Mouse (Mus musculus) midbrain, embryonic 13.5 days (tissue): ENCODE results near the gene Tmco5b. TPM values are rescaled to one million over a fixed set of nuclear protein-coding genes. Genes with fewer than 3 reads are reported as not detected.

ENCODE experiments used
- ATAC-seq: fragments of 200-750 bp; cut with Nextera tagmentation; 2 replicates; pipeline ENCODE4 v1.8.0; 2017; ENCODE audit warnings: mild to moderate bottlenecking, moderate TSS enrichment, moderate library complexity
- H3K27ac ChIP-seq: fragments of 300-500 bp; sonication (generic); 2 replicates; pipeline ENCODE4 v1.5.1; 2015; ENCODE audit warnings: inconsistent platforms, mild to moderate bottlenecking, moderate library complexity
- H3K27me3 ChIP-seq: fragments of 300-500 bp; sonication (generic); 2 replicates; pipeline ENCODE4 v1.6.1; 2015; ENCODE audit warnings: mild to moderate bottlenecking, inconsistent platforms
- H3K36me3 ChIP-seq: fragments of 300-500 bp; sonication (generic); 2 replicates; pipeline ENCODE4 v1.6.1; 2015; ENCODE audit warnings: mild to moderate bottlenecking, inconsistent platforms
- H3K4me1 ChIP-seq: fragments of 300-500 bp; sonication (generic); replicated peaks from 2 replicates; pipeline ENCODE4 v1.6.1; 2015; ENCODE audit warnings: inconsistent platforms
- H3K4me2 ChIP-seq: fragments of 300-500 bp; sonication (generic); replicated peaks from 2 replicates; pipeline ENCODE4 v1.6.1; 2015; ENCODE audit warnings: moderate library complexity, mild to moderate bottlenecking, inconsistent platforms
- H3K4me3 ChIP-seq: fragments of 300-500 bp; sonication (generic); replicated peaks from 2 replicates; pipeline ENCODE4 v1.5.1; 2015; ENCODE audit warnings: mild to moderate bottlenecking, inconsistent platforms
- H3K9ac ChIP-seq: fragments of 300-500 bp; sonication (generic); replicated peaks from 2 replicates; pipeline ENCODE4 v1.6.1; 2015; ENCODE audit warnings: mild to moderate bottlenecking, inconsistent platforms
- H3K9me3 ChIP-seq: fragments of 300-500 bp; sonication (generic); 2 replicates; pipeline ENCODE4 v1.6.1; 2016; ENCODE audit warnings: mild to moderate bottlenecking, inconsistent platforms
- WGBS: fragments of 180-500 bp; shearing (Covaris S2); methylation state at CpG from one replicate; pipeline ENCODE4 v1.1.7; 2015; 5-methylcytosine and 5-hydroxymethylcytosine counted together
- polyA plus RNA-seq: library from polyadenylated mRNA; unstranded; fragments of >200 nt; fragmentation: Nextera tagmentation; extraction: Ambion mirVana; gene quantifications from 2 replicates; pipeline ENCODE4 v1.2.1, GENCODE M21; 2015

Gene Tmco5b
- not detected in 2 replicates for polyA plus RNA-seq

DNA sequence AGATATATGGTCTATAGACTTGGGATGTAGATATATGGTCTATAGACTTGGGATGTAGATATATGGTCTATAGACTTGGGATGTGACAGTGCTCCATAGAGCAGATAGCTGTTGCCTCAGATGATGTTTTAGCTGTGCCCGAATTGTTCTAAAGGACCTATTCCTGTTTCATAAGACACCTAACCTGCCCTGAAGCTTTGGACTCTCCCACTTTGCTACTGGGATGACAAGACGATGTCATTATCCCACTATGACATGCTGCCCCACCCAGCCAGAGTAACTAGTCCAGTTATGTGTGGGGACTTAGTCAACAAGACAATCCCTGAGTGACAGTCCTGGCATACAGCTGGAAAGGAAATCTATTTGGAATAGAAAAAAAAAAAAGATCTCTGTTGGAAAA is at the start of gene Tmco5b:
Gene Tmco5b, plus strand, starts transcription at position 301 of the 400 bp plus-strand sequence.
- WGBS, result 89% methylated on average over 2 of the region's 2 CpGs
- Histone ChIP-seq H3K4me2 (no peak within 1 kb of the TSS), H3K9me3 (no peaks in the 10 kb centered on the region), H3K4me3 (no peak within 1 kb of the TSS), H3K9ac (no peak within 1 kb of the TSS), H3K27ac (no peak within 1 kb of the TSS), H3K27me3 (no peaks in the 10 kb centered on the region), H3K4me1 (0 out of 2 replicates have a peak, but pooled peaks cover 3% of the 10 kb centered on the region), H3K36me3 (no peaks in the 10 kb centered on the region)
- ATAC-seq, result no peak

- ATAC-seq, result no peak
- Histone ChIP-seq H3K9ac (no peak overlapping the region), H3K27me3 (no peaks in the 10 kb centered on the region), H3K4me2 (no peak overlapping the region), H3K9me3 (no peaks in the 10 kb centered on the region), H3K4me1 (no peaks in the 10 kb centered on the region), H3K4me3 (no peak overlapping the region), H3K27ac (no peak overlapping the region), H3K36me3 (no peaks in the 10 kb centered on the region)
- WGBS, result 85% methylated on average over 1 of the region's 1 CpGs
Measured at GRCm38 (mm10) chr2:113236993-113237392, 48.5 kb upstream of the Tmco5b start.

- H3K27me3 ChIP-seq, result no peaks in the 10 kb centered on the region
- H3K36me3 ChIP-seq, result no peaks in the 10 kb centered on the region
- H3K4me1 ChIP-seq, result no peaks in the 10 kb centered on the region
- no peaks in the 10 kb centered on the region for H3K9me3 ChIP-seq
- 80% methylated on average over 5 of the region's 5 CpGs for WGBS
- H3K27ac ChIP-seq, result no peak overlapping the region
- H3K4me2 ChIP-seq, result no peak overlapping the region
- no peak overlapping the region for H3K9ac ChIP-seq
- no peak overlapping the region for H3K4me3 ChIP-seq
- no peak for ATAC-seq
Measured at GRCm38 (mm10) chr2:113238871-113239270, 46.7 kb upstream of the Tmco5b start.

DNA sequence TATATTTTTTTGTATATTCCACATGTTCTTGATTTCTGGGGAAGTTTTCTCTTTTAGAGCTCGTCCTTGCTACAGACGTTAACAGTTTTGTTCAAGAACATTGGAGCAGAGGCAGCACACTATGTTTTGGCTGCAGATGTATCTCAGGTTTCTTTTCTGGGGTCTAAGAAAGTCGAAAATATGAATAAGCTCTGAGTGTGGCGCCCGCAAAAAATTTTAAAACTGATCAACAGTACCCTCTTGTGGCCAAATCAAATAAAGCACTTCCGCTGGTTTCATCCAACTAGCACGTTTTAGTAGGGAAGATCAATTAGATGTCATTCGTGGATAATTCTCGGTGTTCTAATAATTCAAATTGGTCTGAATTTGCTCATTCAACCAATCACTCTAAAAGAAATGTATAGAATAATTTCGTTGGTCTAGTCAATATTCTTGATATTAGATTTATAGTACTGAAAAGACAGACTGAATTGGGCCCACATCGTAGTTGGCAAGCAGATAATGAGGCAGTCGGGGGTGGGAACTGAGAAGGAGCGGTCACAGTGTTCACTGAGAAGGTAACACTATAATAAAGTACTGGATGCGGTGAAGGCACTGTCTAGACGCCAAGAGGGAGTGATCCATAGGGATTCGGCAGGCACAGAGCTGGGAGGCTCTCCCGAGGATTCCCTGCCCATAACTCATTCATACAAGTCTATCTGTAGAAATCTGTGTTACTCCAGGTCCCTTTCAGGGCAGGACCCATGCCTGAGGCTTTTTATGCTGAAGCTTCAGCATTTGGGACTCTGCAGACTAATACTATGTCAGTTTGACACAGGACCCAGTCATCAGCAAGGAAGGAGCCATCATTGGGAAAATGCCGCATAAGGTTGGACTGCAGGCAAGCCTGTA is 17.1 kb downstream of the Tmco5b start:
- Histone ChIP-seq H3K36me3 (no peaks in the 10 kb centered on the region), H3K9ac (no peak overlapping the region), H3K4me3 (no peak overlapping the region), H3K4me1 (no peaks in the 10 kb centered on the region), H3K27me3 (no peaks in the 10 kb centered on the region), H3K4me2 (no peak overlapping the region), H3K9me3 (no peaks in the 10 kb centered on the region), H3K27ac (no peak overlapping the region)
- 43% methylated on average over 18 of the region's 18 CpGs for WGBS
- ATAC-seq, result peak; percentile 75

DNA sequence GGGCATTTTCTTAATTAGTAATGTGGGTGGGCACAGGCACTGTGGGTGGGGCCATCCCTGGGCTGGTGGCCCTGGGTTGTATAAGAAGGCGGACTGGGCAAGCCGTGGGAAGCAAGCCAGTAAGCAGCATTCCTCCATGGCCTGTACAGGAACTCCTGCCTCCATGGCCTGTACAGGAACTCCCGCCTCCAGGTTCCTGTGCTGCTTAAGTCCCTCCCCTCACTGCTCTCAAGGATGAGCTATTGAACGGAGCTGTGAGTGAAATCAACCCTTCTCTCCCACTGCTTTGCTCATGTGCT is 17.7 kb downstream of the Tmco5b start:
- Histone ChIP-seq H3K4me3 (no peak overlapping the region), H3K27me3 (no peaks in the 10 kb centered on the region), H3K4me2 (no peak overlapping the region), H3K9me3 (no peaks in the 10 kb centered on the region), H3K9ac (no peak overlapping the region), H3K36me3 (no peaks in the 10 kb centered on the region), H3K4me1 (no peaks in the 10 kb centered on the region), H3K27ac (no peak overlapping the region)
- 76% methylated on average over 4 of the region's 4 CpGs for WGBS
- ATAC-seq, result peak; percentile 82

- peak; percentile 70; the same call in 1 of the 2 replicates for ATAC-seq
- H3K4me2 ChIP-seq, result no peak overlapping the region
- no peaks in the 10 kb centered on the region for H3K36me3 ChIP-seq
- 21% methylated on average over 4 of the region's 4 CpGs for WGBS
- H3K27ac ChIP-seq, result no peak overlapping the region
- no peaks in the 10 kb centered on the region for H3K4me1 ChIP-seq
- no peaks in the 10 kb centered on the region for H3K9me3 ChIP-seq
- no peak overlapping the region for H3K4me3 ChIP-seq
- H3K9ac ChIP-seq, result no peak overlapping the region
- H3K27me3 ChIP-seq, result no peaks in the 10 kb centered on the region
Measured at GRCm38 (mm10) chr2:113305339-113305738, 19.8 kb downstream of the Tmco5b start.

DNA sequence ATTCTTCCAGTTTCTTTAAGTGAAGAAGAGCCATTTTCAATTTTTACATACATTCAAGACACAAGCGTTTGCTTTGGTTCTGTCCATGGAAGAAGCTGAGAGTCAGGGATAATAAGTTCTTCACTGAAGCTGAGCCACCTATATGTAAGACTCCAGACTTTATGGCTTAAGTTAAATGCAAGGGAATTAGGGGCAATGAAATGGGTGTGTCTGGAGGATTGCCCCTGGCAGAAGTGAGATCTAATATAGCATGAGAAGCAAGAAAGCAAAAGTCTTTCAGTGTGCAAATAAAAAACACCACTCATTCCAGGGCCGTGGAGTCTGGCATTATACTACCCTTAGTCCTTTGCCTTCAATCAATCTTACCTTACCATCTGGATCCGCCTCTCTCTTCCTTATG is 25.7 kb downstream of the Tmco5b start:
- Histone ChIP-seq H3K4me1 (no peaks in the 10 kb centered on the region), H3K9me3 (no peaks in the 10 kb centered on the region), H3K4me2 (no peak overlapping the region), H3K4me3 (no peak overlapping the region), H3K27ac (no peak overlapping the region), H3K36me3 (no peaks in the 10 kb centered on the region), H3K27me3 (no peaks in the 10 kb centered on the region), H3K9ac (no peak overlapping the region)
- WGBS, result 82% methylated on average over 3 of the region's 3 CpGs
- ATAC-seq, result no peak

DNA sequence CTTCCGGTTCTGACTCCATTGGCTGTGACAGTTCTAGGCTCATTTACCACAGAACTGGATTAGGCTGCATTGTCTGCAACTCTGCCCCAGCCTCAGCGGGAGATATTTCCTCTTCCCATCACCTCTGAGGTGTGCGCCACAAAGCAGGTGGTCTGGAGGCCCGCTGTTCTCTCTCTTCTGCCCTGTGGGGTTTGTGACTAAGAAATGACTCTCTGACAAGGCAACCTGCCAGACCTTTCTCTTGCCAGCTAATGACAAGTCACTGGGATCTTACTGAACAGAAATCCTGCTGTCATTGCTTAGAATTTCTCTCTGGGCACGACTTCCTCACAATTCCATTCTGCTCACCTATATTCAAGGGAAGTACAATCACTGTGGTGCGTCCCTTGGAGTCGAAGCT is 37.5 kb downstream of the Tmco5b start:
- no peak overlapping the region for H3K4me3 ChIP-seq
- no peak overlapping the region for H3K4me2 ChIP-seq
- H3K4me1 ChIP-seq, result peaks cover 9% of the 10 kb centered on the region
- no peak for ATAC-seq
- WGBS, result 32% methylated on average over 7 of the region's 7 CpGs
- no peaks in the 10 kb centered on the region for H3K9me3 ChIP-seq
- H3K27ac ChIP-seq, result no peak overlapping the region
- no peak overlapping the region for H3K9ac ChIP-seq
- H3K36me3 ChIP-seq, result no peaks in the 10 kb centered on the region
- peaks cover 4% of the 10 kb centered on the region for H3K27me3 ChIP-seq

DNA sequence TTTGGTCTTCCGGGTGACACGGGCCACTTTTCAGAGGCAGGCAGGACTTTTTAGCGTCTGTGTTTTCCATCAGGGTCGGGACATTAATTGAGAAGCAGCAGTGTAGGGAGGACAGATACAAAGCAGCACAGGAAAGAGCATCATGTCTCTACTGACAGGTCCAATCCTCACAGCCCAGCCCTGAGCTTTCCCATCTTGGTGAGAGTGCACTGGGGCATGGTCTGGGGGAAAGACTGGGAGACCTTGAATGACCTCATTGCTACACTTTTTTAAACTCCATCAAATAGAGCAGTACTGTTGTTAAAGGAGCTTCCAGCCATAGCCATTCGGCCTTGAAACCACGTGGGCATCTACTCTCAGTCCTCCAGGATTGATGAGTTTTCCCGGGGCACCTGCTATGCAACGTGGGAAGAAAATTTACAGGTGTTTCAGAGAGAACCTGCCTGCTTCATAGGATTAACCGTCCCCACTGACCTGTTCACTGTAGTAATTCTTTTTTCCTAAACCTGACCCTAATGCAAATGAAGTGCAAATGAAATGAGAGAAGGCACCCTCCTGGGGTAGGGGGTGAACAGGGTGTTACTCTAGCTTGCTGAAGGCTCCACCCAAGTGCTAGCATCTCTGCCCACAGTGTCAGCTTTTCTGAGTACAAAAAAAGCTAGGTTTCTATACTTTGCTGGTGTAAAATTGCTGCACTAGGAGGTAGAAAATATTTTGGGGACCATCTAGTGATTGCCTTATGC is 48.4 kb downstream of the Tmco5b start:
- Histone ChIP-seq H3K36me3 (no peaks in the 10 kb centered on the region), H3K9ac (no peak overlapping the region), H3K27ac (no peak overlapping the region), H3K9me3 (no peaks in the 10 kb centered on the region), H3K4me3 (no peak overlapping the region), H3K4me2 (no peak overlapping the region), H3K4me1 (no peaks in the 10 kb centered on the region), H3K27me3 (peaks cover 5% of the 10 kb centered on the region)
- 59% methylated on average over 9 of the region's 9 CpGs for WGBS
- no peak for ATAC-seq

GRCm38 (mm10) chr2:113335561-113336294 is 50.2 kb downstream of the Tmco5b start:
- WGBS, result 94% methylated on average over 3 of the region's 3 CpGs
- no peak for ATAC-seq
- no peak overlapping the region for H3K4me2 ChIP-seq

GRCm38 (mm10) chr2:113344536-113344935 is 59.0 kb downstream of the Tmco5b start:
- H3K27ac ChIP-seq, result no peak overlapping the region
- no peaks in the 10 kb centered on the region for H3K36me3 ChIP-seq
- H3K9ac ChIP-seq, result no peak overlapping the region
- ATAC-seq, result no peak
- no peaks in the 10 kb centered on the region for H3K9me3 ChIP-seq
- no peaks in the 10 kb centered on the region for H3K4me1 ChIP-seq
- WGBS, result 90% methylated on average over 2 of the region's 2 CpGs
- H3K4me2 ChIP-seq, result no peak overlapping the region
- H3K27me3 ChIP-seq, result no peaks in the 10 kb centered on the region
- no peak overlapping the region for H3K4me3 ChIP-seq

More at GRCm38 (mm10) chr2:113335561-113336294, 50.2 kb downstream of the Tmco5b start:
- Histone ChIP-seq H3K4me3 (no peak overlapping the region), H3K4me1 (no peaks in the 10 kb centered on the region), H3K36me3 (no peaks in the 10 kb centered on the region), H3K27ac (no peak overlapping the region), H3K9ac (no peak overlapping the region), H3K9me3 (no peaks in the 10 kb centered on the region), H3K27me3 (no peaks in the 10 kb centered on the region)
